Mouse (Mus musculus) CH12F3 (cell line): ENCODE measurements around the gene Opa3.

ENCODE experiments used
- in situ Hi-C: fragments of 300-500 bp; cut with MboI; formaldehyde crosslinking; loops from 2 replicates; pipeline ENCODE4 v1.14.3; 2020; ENCODE audit warnings: low sequenced_read_pairs

Opa3 gene

GRCm38 (mm10) chr7:19213385-19213784 lies 14.7 kb upstream of the Opa3 start:
- in situ Hi-C loops, result no loop called here

GRCm38 (mm10) chr7:19214369-19214768 lies 13.8 kb upstream of the Opa3 start:
- in situ Hi-C loops, result no loop called here

- in situ Hi-C loops, result loop anchor here (5.0 kb wide), 1 partner anchor 67 kb away; the partner anchor contains the start of genes Ppm1n and Rtn2
Observed at GRCm38 (mm10) chr7:19214940-19215339, 13.2 kb upstream of the Opa3 start.

GRCm38 (mm10) chr7:19217492-19217891 lies 10.6 kb upstream of the Opa3 start:
- in situ Hi-C loops, result loop anchor here (5.0 kb wide), 1 partner anchor 65 kb away; the partner anchor contains the start of genes Ppm1n and Rtn2

- in situ Hi-C loops, result loop anchor here (5.0 kb wide), 1 partner anchor 64 kb away; the partner anchor contains the start of genes Ppm1n and Rtn2
Observed at GRCm38 (mm10) chr7:19217944-19218343, 10.2 kb upstream of the Opa3 start.

GRCm38 (mm10) chr7:19220061-19220460 lies 8.1 kb upstream of the Opa3 start:
- in situ Hi-C loops, result no loop called here

GRCm38 (mm10) chr7:19222189-19222588 lies 5.9 kb upstream of the Opa3 start:
- in situ Hi-C loops, result no loop called here

- in situ Hi-C loops, result no loop called here
Observed at GRCm38 (mm10) chr7:19222875-19223274, 5.3 kb upstream of the Opa3 start.

- in situ Hi-C loops, result no loop called here
Observed at GRCm38 (mm10) chr7:19224933-19225332, 3.2 kb upstream of the Opa3 start.

- in situ Hi-C loops, result no loop called here
Observed at GRCm38 (mm10) chr7:19226817-19227797, 1.0 kb upstream of the Opa3 start.

GRCm38 (mm10) chr7:19228793-19229148 lies 637 bp downstream of the Opa3 start:
- in situ Hi-C loops, result no loop called here

GRCm38 (mm10) chr7:19229404-19229803 lies 1.3 kb downstream of the Opa3 start:
- in situ Hi-C loops, result no loop called here

- in situ Hi-C loops, result no loop called here
Observed at GRCm38 (mm10) chr7:19230041-19230580, 2.0 kb downstream of the Opa3 start.

- in situ Hi-C loops, result no loop called here
Observed at GRCm38 (mm10) chr7:19230899-19231298, 2.8 kb downstream of the Opa3 start.

GRCm38 (mm10) chr7:19231849-19232248 lies 3.7 kb downstream of the Opa3 start:
- in situ Hi-C loops, result no loop called here

- in situ Hi-C loops, result no loop called here
Observed at GRCm38 (mm10) chr7:19234652-19235051, 6.5 kb downstream of the Opa3 start.

GRCm38 (mm10) chr7:19235092-19235671 lies 7.0 kb downstream of the Opa3 start:
- in situ Hi-C loops, result no loop called here

- in situ Hi-C loops, result no loop called here
Observed at GRCm38 (mm10) chr7:19236411-19236810, 8.3 kb downstream of the Opa3 start.

GRCm38 (mm10) chr7:19238344-19238743 lies 10.2 kb downstream of the Opa3 start:
- in situ Hi-C loops, result no loop called here

GRCm38 (mm10) chr7:19239423-19239822 lies 11.3 kb downstream of the Opa3 start:
- in situ Hi-C loops, result no loop called here

GRCm38 (mm10) chr7:19239986-19240385 lies 11.9 kb downstream of the Opa3 start:
- in situ Hi-C loops, result no loop called here
